Mouse (Mus musculus) ovary, postnatal 10 days (tissue): ENCODE results near the gene Enpep.

Source experiments
- DNase-seq: peaks from one replicate; pipeline ENCODE4 v3.0.0; 2022; ENCODE audit warnings: low spot score

Gene Enpep

GRCm38 (mm10) chr3:129238664-129239258, 93.8 kb downstream of the Enpep start:
- no peak for DNase-seq

GRCm38 (mm10) chr3:129238010-129238409, 94.5 kb downstream of the Enpep start:
- no peak for DNase-seq

DNA sequence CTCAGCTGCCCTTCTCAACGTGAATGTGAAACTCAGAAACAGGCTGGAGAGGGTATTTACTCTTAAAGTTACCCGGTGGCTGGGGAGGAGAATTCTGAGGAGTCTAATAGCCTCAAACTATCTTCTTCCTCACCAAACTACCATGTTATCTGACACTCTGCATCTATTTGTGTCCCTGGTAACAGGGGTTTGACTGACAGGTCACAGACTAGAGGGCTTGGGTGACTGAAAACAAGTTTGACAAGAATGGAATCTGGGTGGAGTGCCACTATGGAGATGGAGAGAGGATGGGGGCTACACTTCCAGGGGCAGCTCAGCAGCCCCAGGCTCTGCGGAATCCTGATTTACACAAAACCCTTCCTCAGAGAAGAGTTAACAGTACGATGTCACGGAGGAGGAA, 105.2 kb downstream of the Enpep start:
- no peak for DNase-seq

DNA sequence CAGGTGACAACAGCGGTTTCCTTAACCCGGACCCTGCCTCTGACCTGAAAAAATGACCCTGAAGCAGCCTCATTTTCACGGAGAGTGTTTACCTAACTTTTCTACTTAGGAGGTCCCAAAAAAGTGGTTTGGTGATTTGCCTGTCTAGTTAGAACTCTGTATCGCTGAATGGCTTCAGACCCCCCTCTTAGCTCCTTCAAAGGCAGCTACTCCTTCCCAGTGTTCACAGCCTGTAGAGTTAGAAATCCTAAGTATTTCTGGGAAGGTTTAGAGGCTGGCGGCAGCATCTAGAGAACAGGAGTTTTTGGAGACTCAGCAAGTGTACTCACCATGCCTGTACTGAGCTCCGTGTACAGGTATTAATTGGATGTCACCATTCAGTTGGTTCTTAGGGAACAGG, 105.8 kb downstream of the Enpep start:
- DNase-seq, result no peak

- DNase-seq, result no peak
Observed at GRCm38 (mm10) chr3:129225577-129226289, 106.8 kb downstream of the Enpep start.

DNA sequence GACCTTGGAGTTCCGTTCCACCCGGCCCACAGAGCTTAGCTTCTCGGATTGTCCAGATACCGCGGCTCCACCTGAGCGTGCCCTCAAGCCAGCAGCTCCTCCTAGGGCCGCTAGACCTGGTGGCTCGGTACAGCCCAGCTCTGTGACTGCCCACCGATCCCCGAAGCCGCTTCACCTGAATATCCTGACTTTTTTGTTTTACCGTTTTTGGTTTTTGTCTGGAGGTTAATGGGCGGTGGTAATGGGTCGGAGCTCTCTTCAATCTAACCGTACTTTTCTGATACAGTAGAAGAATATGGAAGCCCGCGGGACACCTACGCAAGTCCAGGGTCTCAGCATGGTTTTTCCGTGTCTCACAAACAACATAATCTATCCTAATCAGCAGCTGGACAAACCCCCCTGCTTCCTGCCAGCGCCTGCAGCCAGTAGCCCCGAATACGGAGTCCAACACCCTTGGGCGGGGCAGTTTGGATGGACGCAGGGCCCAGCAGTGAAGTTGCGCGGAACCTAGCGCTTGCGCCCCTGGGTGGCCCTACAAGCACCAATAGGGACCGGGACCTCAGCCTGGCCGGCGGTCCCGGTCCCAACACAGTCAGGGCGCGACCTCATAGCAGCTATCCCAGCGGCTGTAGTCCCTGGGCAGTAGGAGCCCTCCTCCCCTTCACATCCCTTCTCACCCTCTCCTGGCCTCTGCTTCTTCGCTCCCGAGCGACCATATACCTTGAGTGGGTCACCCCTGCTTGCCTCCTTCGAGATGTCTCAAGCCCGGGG, 107.5 kb downstream of the Enpep start:
- DNase-seq, result no peak

- no peak for DNase-seq
Observed at GRCm38 (mm10) chr3:129223964-129224805, 108.3 kb downstream of the Enpep start.

- DNase-seq, result no peak
Observed at GRCm38 (mm10) chr3:129223401-129223800, 109.1 kb downstream of the Enpep start.

DNA sequence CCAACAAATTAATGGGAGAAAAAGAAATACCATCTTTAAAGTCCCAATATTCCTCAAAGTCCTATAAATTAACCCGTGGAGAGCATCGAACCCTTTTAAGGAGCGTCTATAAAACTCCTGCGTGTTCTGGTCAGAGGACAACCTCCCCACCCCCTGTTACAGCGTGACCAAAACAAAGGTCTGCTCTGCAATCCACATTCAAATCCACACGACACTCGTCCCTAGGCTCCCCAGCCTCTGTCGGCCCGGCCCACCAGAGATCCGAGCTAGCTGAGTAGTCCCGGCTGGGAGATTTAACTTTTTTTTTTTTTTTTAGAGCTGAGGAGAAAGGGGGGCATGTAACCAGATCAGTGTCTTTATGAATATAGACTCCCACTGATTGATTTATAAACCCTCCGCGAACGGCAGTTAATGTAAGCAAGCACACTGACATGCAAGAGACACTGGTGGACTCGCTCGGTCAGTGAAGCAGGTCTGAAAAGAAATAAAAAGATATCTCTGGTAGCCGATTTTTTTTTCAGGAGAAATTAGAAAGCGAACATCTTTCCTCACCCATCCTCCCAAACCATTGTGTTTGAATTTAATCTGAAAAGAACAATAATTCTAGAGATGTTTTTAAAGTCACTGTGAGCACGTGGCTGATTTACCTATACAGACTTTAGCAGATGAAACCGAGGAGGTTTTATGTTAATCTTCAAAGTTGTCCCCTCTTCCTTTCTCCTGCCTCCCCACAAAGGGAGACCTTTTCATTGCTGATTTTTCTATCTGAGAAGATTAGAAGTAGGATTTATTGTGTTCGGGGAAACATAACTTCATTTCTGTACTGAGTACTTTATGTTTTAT, 109.9 kb downstream of the Enpep start:
- no peak for DNase-seq

GRCm38 (mm10) chr3:129221380-129222260, 110.9 kb downstream of the Enpep start:
- DNase-seq, result no peak

DNA sequence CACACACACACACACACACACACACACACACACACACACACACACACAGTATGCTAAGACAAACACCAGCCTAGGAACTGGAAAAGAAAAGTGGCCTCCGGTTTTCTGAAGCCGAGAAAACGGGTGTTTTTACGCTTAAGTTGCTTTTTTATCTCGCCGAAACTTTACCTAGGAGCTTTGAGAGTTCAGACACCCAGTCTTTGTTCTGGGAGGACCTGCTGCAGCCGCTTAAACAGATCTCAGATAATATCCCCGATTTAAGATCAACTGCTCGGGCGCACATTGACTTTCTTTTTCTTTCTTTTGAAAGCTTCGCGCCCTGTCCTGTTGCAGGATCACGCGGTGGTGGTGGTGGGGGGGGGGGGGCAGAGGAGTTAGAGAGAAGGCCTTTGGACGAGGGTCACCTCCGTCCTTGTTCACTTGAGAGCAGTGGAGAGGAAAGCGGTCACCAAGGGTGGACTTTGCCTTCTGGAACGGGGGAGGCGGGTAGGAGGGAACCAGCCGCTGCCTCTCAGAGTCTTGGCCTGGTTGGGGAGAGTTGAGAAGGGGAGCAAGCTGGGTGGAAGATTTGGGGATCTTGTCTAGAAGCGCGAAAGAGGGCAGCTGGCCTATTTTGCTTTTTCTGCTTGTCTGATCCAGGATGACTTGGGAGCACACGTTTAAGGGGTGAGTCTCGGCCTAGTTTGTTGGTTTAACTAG, 111.7 kb downstream of the Enpep start:
- no peak for DNase-seq

- no peak for DNase-seq
Observed at GRCm38 (mm10) chr3:129220086-129220670, 112.3 kb downstream of the Enpep start.
